Mouse (Mus musculus): ENCODE data around the gene Smg6.

Gene Smg6

DNA sequence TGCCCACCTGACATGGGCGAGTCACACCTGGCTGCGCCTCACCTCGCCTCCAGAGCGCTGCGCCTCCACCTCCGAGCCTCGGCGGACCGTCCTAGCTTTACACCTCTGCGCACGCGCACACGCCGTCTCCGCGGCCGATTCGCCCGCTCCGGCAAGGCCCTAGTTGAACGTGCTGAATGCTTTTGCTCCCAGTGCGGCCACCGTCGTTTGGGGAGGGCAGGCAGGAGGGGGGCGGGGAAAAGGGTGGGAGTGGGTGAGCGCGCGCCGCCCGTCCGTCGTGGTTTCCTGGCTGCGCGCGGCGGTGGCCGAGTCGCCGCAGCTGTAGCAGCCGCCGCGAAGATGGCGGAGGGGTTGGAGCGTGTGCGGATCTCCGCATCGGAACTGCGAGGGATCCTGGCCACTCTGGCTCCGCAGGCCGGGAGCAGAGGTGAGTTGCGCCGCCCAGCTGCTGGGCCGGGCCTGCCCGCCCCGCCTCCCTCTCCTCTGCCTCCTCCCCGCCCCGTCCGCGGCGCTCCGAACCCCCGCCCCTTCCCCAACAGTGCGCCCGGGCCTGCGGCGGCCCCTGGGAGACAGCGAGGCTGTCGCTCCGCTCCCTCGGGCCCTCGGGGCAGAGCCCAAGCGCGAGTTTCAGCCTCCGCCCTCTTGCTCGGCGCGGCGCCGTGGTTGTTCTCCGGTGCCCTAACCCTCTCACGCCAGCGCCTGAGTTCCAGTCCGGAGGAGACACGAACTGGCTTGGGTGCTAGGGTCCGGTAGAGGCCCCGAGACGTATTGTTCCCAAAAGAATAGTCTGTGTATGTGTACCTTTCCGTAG is at the start of gene Smg6, which contains the start of gene Srr:
Gene Smg6 (plus strand): TSS at position 247 of the 811 bp plus-strand sequence.
Gene Srr (minus strand): TSS at position 372 of the 811 bp plus-strand sequence.
- DNase-seq (ENCODE audit: low spot score in 2 of 2), result peak; percentile 83 to 91

- DNase-seq (ENCODE audit: low spot score in 2 of 2), result peak in 1 of 2 experiments; percentile 53
Observed at GRCm38 (mm10) chr11:74876801-74877200, 48.8 kb upstream of the Smg6 start.

DNA sequence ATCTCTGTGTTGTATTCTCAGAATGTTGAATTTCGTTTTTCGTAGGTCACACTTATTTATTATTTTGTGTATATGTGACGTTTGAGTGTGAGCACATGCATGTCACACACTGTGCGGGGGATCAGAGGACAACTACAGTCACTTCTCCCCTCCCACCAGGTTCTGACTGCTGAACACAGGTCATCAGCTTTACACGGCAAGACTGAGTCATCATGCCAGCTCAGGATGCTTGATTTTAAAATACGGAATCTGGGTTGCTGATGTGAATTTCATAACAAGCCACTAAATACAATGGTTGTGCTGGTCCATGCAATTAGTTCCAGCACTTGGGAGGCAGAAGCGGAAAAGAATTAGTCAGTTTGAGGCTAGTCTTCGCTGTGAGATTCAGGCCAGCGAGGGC is 44.6 kb upstream of the Smg6 start:
- no peak for DNase-seq (ENCODE audit: low spot score in 2 of 2)

- DNase-seq (ENCODE audit: low spot score in 2 of 2), result no peak
Observed at GRCm38 (mm10) chr11:74881979-74882378, 43.6 kb upstream of the Smg6 start.

DNA sequence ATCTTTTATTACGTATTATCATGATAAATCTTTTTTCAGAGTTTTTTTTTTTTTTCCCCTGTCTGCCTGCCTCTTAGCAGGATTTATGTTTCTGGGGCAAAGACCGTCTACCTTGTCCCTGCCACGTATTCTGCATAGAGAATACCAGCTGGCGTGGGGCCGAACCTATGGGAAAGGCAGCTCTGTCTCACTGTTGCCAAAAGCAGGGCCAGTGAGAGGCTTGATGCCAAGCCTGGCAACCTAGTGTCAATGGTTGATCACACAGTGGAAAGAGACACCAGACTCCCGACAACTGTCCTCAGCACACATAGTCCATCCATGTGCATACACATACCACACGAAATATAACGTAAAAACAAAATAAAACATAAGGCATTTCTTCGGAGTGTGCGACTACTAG is 42.5 kb upstream of the Smg6 start:
- no peak for DNase-seq (ENCODE audit: low spot score in 2 of 2)

DNA sequence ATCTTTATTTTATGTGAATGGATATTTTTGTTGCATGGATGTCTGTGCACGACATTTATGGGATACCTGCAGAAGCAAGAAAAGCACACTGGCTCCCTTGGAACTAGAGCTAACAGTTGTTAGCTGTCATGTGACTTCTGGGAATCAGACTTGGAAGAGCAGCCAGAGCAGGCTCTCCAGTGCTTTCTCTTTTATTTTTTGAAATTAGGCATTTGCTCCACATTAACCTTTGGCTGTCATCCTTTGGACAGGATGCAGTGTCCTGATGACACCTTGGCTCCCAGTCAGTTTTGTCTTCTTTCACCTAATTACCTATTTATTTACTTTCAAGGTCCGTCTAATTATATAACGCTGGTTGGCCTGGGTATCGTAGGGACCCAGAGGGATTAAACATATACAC is 31.0 kb upstream of the Smg6 start:
- no peak for DNase-seq (ENCODE audit: low spot score in 2 of 2)

GRCm38 (mm10) chr11:74895980-74896900 is 29.4 kb upstream of the Smg6 start:
- DNase-seq (ENCODE audit: low spot score in 2 of 2), result peak; percentile 76 to 78

DNA sequence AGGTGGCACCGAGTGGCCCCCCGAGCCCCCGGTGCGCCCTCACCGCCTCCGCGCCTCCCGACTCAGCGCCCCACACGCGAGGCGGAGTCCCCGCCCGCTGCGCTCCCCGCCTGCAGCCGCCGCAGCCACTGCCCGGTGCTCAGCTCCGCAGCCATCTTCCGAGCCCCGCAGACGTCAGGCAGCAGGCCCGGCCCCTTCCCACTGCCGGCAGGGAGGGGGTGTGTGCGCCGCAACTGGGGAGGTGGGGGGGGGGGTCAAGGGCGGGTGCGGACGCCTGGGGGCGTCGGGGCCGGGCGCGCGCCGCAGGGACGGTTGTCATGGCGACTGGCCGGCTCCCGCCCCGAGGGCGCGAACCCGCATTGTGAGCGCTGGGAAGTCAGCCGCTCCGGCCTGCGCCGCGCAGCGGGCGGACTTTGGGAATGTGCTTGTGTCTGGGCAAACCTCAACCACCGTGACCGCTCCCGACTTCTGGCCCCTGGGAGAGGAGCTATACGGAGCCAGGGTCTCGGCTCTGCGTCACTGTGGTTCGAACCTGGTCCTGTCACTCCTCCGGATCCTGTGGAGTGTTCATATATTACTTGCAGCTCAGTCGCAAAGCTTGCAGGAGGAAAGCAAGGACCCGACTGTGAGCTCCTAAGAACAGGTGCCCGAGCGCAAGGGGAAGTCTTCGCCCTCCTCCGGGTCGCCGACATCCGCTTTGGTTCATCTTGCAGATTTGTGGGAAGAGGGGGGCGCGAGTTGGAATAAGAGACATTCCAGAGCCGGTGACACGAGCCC is 28.5 kb upstream of the Smg6 start, which contains the start of gene Sgsm2:
Gene Sgsm2 (minus strand): TSS at position 160 of the 777 bp plus-strand sequence.
- peak; percentile 58 to 73 for DNase-seq (ENCODE audit: low spot score in 2 of 2)

- DNase-seq (ENCODE audit: low spot score in 2 of 2), result peak; percentile 83 to 92
Observed at GRCm38 (mm10) chr11:74897678-74898516, 27.7 kb upstream of the Smg6 start, which contains the start of gene Tsr1. Tsr1 (plus strand) TSS chr11:74898071.

DNA sequence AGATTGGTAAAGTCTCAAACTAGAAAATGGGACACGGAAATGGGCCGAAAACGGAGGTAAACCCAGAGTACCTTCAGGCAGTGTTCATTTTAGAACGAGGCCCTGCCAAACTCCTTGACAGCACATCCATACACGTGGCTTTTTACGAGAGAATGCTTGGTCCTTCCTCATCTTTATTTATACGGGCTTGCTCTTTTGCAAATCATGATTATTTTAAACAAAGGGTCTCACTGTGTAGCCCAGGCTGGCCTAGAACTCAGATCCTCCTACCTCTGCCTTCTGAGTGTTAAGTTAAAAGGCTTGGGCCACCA is 27.2 kb upstream of the Smg6 start:
- DNase-seq (ENCODE audit: low spot score in 2 of 2), result no peak

- DNase-seq (ENCODE audit: low spot score in 2 of 2), result no peak
Observed at GRCm38 (mm10) chr11:74901555-74901954, 24.1 kb upstream of the Smg6 start.

DNA sequence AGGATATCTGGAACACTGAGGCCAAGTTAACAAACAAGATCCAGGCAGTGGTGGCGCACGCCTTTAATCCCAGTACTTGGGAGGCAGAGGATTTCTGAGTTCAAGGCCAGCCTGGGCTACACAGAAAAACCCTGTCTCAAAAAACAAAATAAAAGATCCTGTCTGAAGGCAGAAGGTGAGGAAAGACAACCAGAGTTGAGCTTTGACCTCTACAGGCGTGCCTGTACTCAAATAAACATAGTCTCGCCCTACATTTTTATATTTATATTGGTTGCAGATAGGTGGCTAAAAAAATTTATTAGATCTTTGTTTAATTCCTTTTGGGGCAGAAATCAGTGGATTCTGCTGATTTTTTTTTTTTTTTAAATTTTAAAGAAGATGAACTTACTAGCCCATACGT is 23.2 kb upstream of the Smg6 start:
- DNase-seq (ENCODE audit: low spot score in 2 of 2), result no peak

DNA sequence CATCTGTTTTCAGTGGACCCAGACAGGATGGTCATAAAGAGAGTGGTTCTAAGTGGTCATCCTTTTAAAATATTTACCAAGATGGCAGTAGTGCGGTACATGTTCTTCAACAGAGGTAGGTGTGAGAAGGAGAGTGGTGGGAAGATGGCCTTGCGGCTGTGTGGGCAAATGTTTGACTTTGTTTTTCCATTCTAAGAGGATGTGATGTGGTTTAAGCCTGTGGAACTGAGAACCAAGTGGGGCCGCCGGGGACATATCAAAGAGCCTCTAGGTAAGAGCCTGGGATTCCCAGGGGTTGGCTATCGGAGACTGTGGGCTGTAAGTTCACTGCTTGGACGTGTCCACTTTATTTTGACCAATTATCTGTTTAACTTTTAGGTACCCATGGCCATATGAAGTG is 17.8 kb upstream of the Smg6 start:
- DNase-seq (ENCODE audit: low spot score in 2 of 2), result no peak

GRCm38 (mm10) chr11:74908618-74909399 is 16.8 kb upstream of the Smg6 start:
- DNase-seq (ENCODE audit: low spot score in 2 of 2), result no peak

DNA sequence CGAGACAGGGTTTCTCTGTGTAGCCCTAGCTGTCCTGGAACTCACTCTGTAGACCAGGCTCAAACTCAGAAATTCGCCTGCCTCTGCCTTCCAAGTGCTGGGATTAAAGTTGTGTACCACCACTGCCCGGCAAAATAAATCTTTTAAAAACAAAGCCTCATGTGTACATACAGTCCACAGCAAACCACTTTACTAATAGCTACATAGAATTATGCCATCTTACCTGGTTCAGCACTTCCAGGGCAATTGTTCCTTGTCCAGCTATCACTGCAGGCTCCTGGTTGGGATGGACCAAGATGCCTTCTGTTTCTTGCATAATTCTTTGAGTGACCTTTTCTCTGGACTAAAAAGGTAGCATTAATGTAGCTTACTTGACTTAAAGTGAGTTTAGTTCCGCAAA is 15.6 kb upstream of the Smg6 start:
- no peak for DNase-seq (ENCODE audit: low spot score in 2 of 2)

DNA sequence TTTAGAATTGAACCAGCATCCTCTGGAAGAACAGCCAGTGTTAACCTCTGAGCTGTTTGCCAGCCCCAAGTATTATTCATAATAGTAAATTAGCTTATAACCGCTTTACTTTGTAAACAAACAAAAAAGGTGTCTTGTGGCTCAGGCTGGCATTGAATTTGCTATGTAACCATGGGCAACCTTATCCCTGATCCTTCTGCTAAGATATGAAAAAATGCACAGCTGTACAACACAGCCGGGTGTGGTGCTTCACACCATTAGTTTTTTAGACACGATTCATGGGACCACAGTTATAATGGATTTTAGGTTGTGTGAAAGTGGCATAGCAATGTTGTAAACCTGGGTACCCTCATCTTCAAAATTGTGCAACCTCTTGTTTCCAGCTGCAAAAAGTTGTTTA is 13.1 kb upstream of the Smg6 start:
- no peak for DNase-seq (ENCODE audit: low spot score in 2 of 2)

- DNase-seq (ENCODE audit: low spot score in 2 of 2), result no peak
Observed at GRCm38 (mm10) chr11:74919249-74919648, 6.4 kb upstream of the Smg6 start.

DNA sequence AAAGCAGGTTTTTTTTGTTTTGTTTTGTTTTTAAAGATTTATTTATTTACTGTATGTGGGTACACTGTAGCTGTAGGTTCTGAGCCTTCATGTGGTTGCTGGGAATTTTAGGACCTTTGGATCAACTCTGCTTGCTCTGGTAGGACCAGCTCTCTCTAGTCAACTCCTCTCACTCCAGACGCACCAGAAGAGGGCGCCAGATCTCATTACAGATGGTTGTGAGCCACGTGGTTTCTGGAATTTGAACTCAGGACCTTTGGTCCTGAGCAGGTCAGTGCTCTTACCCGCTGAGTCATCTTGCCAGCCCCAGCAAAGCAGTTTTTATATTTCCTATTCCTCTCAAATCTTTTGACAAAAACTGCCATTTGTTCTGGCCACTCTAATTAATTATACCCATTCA is 1.5 kb upstream of the Smg6 start:
- DNase-seq (ENCODE audit: low spot score in 2 of 2), result peak; percentile 10 to 36

DNA sequence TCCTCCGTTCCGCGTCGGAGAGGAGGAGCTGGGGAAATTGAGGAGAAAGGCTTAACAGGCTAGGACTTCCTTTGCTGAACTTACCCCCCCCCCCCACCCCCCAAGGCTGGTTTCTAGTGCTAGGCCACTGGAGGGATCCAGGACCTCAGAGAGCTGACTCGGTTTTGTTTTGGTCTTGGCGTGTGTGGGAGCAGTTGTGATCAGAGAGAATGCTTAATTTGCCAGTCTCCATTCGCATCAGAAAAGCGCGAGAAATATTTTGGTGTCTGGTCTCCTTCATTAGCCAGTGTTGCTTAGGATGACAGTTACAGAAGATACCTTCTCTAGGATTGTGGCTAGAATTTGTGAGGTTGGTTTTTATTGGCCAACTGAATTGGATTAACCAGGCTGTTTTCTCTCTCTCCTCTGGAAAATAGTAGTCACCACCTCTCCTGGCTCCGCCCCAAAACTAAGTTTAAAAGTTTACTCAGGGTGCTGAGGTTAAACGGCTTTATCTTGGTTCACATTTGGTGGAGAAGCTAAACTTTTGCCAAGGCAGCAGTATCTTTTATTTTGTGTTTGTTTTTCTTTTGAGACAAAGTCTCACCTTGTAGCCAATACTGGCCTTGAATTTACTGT is 874 bp downstream of the Smg6 start:
- peak; percentile 58 to 59 for DNase-seq (ENCODE audit: low spot score in 2 of 2)
